Mouse (Mus musculus): ENCODE data around the gene 4930467E23Rik. TPM values are rescaled to one million over a fixed set of nuclear protein-coding genes. Genes with fewer than 3 reads are reported as not detected.
"Not testable (repeated sequence)": the region's sequence is repeated elsewhere in the genome, so short reads cannot be mapped to it uniquely, and the experiment has no call there.

Gene 4930467E23Rik
- total RNA-seq, 2 experiments from 2014 or later: 0.22 to 0.47 TPM

- DNase-seq; intact Hi-C loops (cut with DNase I): not testable (repeated sequence)
Observed at GRCm38 (mm10) chr8:19778126-19778525, 48.8 kb downstream of the 4930467E23Rik start.

- DNase-seq; intact Hi-C loops (cut with DNase I): not testable (repeated sequence)
Observed at GRCm38 (mm10) chr8:19778891-19779290, 49.5 kb downstream of the 4930467E23Rik start.

GRCm38 (mm10) chr8:19780212-19780611 lies 50.8 kb downstream of the 4930467E23Rik start:
- DNase-seq; intact Hi-C loops (cut with DNase I): not testable (repeated sequence)

- DNase-seq; intact Hi-C loops (cut with DNase I): not testable (repeated sequence)
Observed at GRCm38 (mm10) chr8:19780658-19781057, 51.3 kb downstream of the 4930467E23Rik start.

- DNase-seq; intact Hi-C loops (cut with DNase I): not testable (repeated sequence)
Observed at GRCm38 (mm10) chr8:19781328-19782114, 52.1 kb downstream of the 4930467E23Rik start.

- intact Hi-C loops (cut with DNase I): not testable (repeated sequence)
- DNase-seq: peak in 1 of 2 experiments; percentile 29
Observed at GRCm38 (mm10) chr8:19782736-19783135, 53.4 kb downstream of the 4930467E23Rik start.

- intact Hi-C loops (cut with DNase I); DNase-seq: not testable (repeated sequence)
Observed at GRCm38 (mm10) chr8:19783860-19784259, 54.5 kb downstream of the 4930467E23Rik start.

- intact Hi-C loops (cut with DNase I): not testable (repeated sequence)
- DNase-seq: peak; percentile 99 to 100
Observed at GRCm38 (mm10) chr8:19784554-19785364, 55.4 kb downstream of the 4930467E23Rik start.

GRCm38 (mm10) chr8:19792696-19793095 lies 63.3 kb downstream of the 4930467E23Rik start:
- intact Hi-C loops (cut with DNase I); DNase-seq: not testable (repeated sequence)

Other genes starting within 250 kb of the 4930467E23Rik start
- gene Defb7, start 234.5 kb upstream of the 4930467E23Rik start, total RNA-seq (2021): not detected
- gene Gm31371, start 173.8 kb downstream of the 4930467E23Rik start, total RNA-seq (2021): under 1 TPM in 1 of 2 experiments, not detected in 1; 0.28 TPM

Data from heart, postnatal 36 days (tissue).